Mouse (Mus musculus): Measurements from ENCODE around the gene Krtap26-1. TPM values are rescaled to one million over a fixed set of nuclear protein-coding genes. Genes with fewer than 3 reads are reported as not detected.

Krtap26-1 gene
- total RNA-seq, 1 experiment from 2014 or later, result not detected

DNA sequence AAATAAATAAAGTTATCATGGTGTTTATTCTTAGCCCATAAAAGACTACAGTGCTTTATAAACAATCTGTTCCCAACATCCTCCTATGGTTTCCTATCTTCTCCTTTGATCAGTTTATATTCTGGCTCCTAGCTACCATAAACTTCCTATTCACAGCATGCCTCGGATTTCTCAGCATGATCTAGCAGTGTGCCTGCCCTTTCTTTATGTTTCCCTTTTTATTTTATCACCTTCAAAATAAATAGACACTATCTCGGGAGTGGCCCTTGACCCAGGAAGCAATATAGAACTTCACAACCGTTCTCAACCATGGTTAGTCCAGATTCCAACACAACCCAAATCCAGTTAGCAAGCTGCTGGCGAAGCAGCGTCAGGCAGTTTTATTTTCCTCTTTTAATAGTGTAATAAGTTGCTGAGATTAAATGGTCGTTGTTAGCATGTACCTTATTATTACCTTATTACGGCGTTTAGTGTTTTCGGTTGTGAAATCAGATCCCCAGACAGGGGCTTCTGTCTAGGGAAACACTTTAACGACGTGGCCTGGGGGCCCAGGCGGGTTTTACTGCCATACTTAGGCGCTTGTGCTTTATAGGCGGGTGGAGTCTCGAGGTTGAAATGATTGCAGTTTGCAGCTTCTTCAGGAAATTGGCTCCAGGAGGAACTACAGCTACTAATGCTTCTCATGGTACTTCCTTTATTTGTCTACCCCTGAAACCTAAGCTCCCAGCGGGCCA, 47.9 kb downstream of the Krtap26-1 start:
- ATAC-seq (replicated peaks in 1 of 2; ENCODE audit: insufficient read depth in 1 of 2, low FRiP score in 2 of 2, low TSS enrichment in 1 of 2, low read depth in 1 of 2, poor library complexity in 2 of 2, severe bottlenecking in 2 of 2), result no peak

Other genes with a start within 250 kb of the Krtap26-1 start
- not detected in 2 replicates for gene Cldn17, start 140.8 kb downstream of the Krtap26-1 start, total RNA-seq (2017)
- gene Cldn8, start 84.6 kb downstream of the Krtap26-1 start, total RNA-seq (2017), result not detected in 2 replicates
- not detected in 2 replicates for gene Krtap24-1, start 35.5 kb downstream of the Krtap26-1 start, total RNA-seq (2017)
- not detected in 2 replicates for gene 2310079G19Rik, start 20.1 kb downstream of the Krtap26-1 start, total RNA-seq (2017)
- not detected in 2 replicates for gene Krtap27-1, start 23.9 kb upstream of the Krtap26-1 start, total RNA-seq (2017)
- gene 2310061N02Rik, start 60.2 kb upstream of the Krtap26-1 start, total RNA-seq (2017), result not detected in 2 replicates
- gene Krtap13-1, start 81.1 kb upstream of the Krtap26-1 start, total RNA-seq (2017), result not detected in 2 replicates
- gene Krtap13, start 103.8 kb upstream of the Krtap26-1 start, total RNA-seq (2017), result not detected in 2 replicates
- not detected in 2 replicates for gene 2310034C09Rik, start 111.1 kb upstream of the Krtap26-1 start, total RNA-seq (2017)
- gene 2310057N15Rik, start 126.4 kb upstream of the Krtap26-1 start, total RNA-seq (2017), result not detected in 2 replicates
- gene Gm5965, start 130.1 kb upstream of the Krtap26-1 start, total RNA-seq (2017), result not detected in 2 replicates
- not detected in 2 replicates for gene Gm20741, start 164.4 kb upstream of the Krtap26-1 start, total RNA-seq (2017)
- not detected in 2 replicates for gene Krtap15, start 172.4 kb upstream of the Krtap26-1 start, total RNA-seq (2017)
- not detected in 2 replicates for gene Krtap14, start 178.3 kb upstream of the Krtap26-1 start, total RNA-seq (2017)
- not detected in 2 replicates for gene Krtap19-1, start 221.6 kb upstream of the Krtap26-1 start, total RNA-seq (2017)
- gene Krtap19-2, start 226.5 kb upstream of the Krtap26-1 start, total RNA-seq (2017), result not detected in 2 replicates
- gene Krtap19-3, start 230.2 kb upstream of the Krtap26-1 start, total RNA-seq (2017), result not detected in 2 replicates
- gene Krtap19-4, start 237.3 kb upstream of the Krtap26-1 start, total RNA-seq (2017), result not detected in 2 replicates
- not detected in 2 replicates for gene Krtap19-5, start 248.7 kb upstream of the Krtap26-1 start, total RNA-seq (2017)